Mouse (Mus musculus) ES-Bruce4 (cell line): ENCODE measurements around the gene Clps. TPM values are rescaled to one million over a fixed set of nuclear protein-coding genes. Genes with fewer than 3 reads are reported as not detected.
A peak's percentile ranks its signal among the peaks of the same experiment; 100 is the strongest.

Experiments
- H3K27ac ChIP-seq: 2 replicates; pipeline ENCODE4 v1.5.1; 2012; ENCODE audit warnings: low read length, inconsistent platforms; ENCODE audit not compliant: insufficient read depth
- H3K27me3 ChIP-seq: 2 replicates; pipeline ENCODE4 v1.6.1; 2012; ENCODE audit warnings: mild to moderate bottlenecking, low read length, inconsistent platforms; ENCODE audit not compliant: control insufficient read depth, poor library complexity, insufficient read depth, severe bottlenecking
- H3K36me3 ChIP-seq: 2 replicates; pipeline ENCODE4 v1.6.1; 2012; ENCODE audit warnings: inconsistent platforms, mild to moderate bottlenecking, low read length, moderate library complexity; ENCODE audit not compliant: control insufficient read depth, poor library complexity, insufficient read depth, severe bottlenecking
- H3K4me1 ChIP-seq: one replicate; pipeline ENCODE4 v1.8.1; 2011; ENCODE audit warnings: low read length; ENCODE audit not compliant: control insufficient read depth, insufficient read depth
- H3K4me3 ChIP-seq: 2 replicates; pipeline ENCODE4 v1.5.1; 2011; ENCODE audit warnings: low read depth, mild to moderate bottlenecking, low read length
- H3K9ac ChIP-seq: 2 replicates; pipeline ENCODE4 v1.6.1; 2012; ENCODE audit warnings: low read depth, mild to moderate bottlenecking, inconsistent platforms; ENCODE audit not compliant: poor library complexity, severe bottlenecking
- H3K9me3 ChIP-seq: replicated peaks from 2 replicates; pipeline ENCODE4 v1.6.1; 2012; ENCODE audit warnings: mild to moderate bottlenecking, low read length, inconsistent platforms; ENCODE audit not compliant: control insufficient read depth, poor library complexity, insufficient read depth, severe bottlenecking
- CTCF ChIP-seq: IDR thresholded peaks from one replicate; pipeline ENCODE4 v1.8.1; 2011; ENCODE audit warnings: low read depth, low read length
- EP300 ChIP-seq: IDR thresholded peaks from 2 replicates; pipeline ENCODE4 v1.6.1; 2011; ENCODE audit warnings: low read depth, low read length; ENCODE audit not compliant: insufficient read depth
- POLR2A ChIP-seq: IDR thresholded peaks from one replicate; pipeline ENCODE4 v1.8.1; 2011; ENCODE audit warnings: low read length; ENCODE audit not compliant: insufficient read depth
- polyA plus RNA-seq: library from polyadenylated mRNA; stranded (reverse); fragments of >200 nt; gene quantifications from 2 replicates; pipeline ENCODE4 v1.2.4, GENCODE M21; 2011; ENCODE audit warnings: low read depth; ENCODE audit not compliant: missing spikeins, insufficient read depth, insufficient read length

Gene Clps
- polyA plus RNA-seq, 1 experiment = not detected

- peak overlapping the region; percentile 59 for H3K4me3 ChIP-seq
Observed at GRCm38 (mm10) chr17:28524009-28524695, 36.4 kb downstream of the Clps start.

GRCm38 (mm10) chr17:28523355-28524008 lies 37.1 kb downstream of the Clps start:
- H3K9me3 ChIP-seq = no peaks in the 10 kb centered on the region
- peak overlapping the region; percentile 80 for H3K9ac ChIP-seq
- H3K27ac ChIP-seq = peak overlapping the region; percentile 42
- TF ChIP-seq CTCF = no peak
- TF ChIP-seq EP300 = no peak
- no peak for TF ChIP-seq POLR2A
- H3K36me3 ChIP-seq = no peaks in the 10 kb centered on the region
- H3K4me1 ChIP-seq = peaks cover 6% of the 10 kb centered on the region
- no peaks in the 10 kb centered on the region for H3K27me3 ChIP-seq
- peak overlapping the region; percentile 91 for H3K4me3 ChIP-seq

More at GRCm38 (mm10) chr17:28524009-28524695, 36.4 kb downstream of the Clps start:
- peaks cover 4% of the 10 kb centered on the region for H3K4me1 ChIP-seq
- no peaks in the 10 kb centered on the region for H3K36me3 ChIP-seq
- no peaks in the 10 kb centered on the region for H3K27me3 ChIP-seq
- no peaks in the 10 kb centered on the region for H3K9me3 ChIP-seq
- no peak for TF ChIP-seq EP300
- no peak for TF ChIP-seq POLR2A
- no peak for TF ChIP-seq CTCF
- peak overlapping the region; percentile 42; the same call in 1 of the 2 replicates for H3K27ac ChIP-seq
- H3K9ac ChIP-seq = peak overlapping the region; percentile 80

- peak overlapping the region; percentile 91 for H3K4me3 ChIP-seq
- H3K27me3 ChIP-seq = no peaks in the 10 kb centered on the region
- H3K27ac ChIP-seq = peak overlapping the region; percentile 51
- H3K9ac ChIP-seq = peak overlapping the region; percentile 80
- TF ChIP-seq CTCF = no peak
- peak; percentile 86 for TF ChIP-seq POLR2A
- no peak for TF ChIP-seq EP300
- H3K9me3 ChIP-seq = no peaks in the 10 kb centered on the region
- H3K36me3 ChIP-seq = no peaks in the 10 kb centered on the region
- H3K4me1 ChIP-seq = peaks cover 6% of the 10 kb centered on the region
Observed at GRCm38 (mm10) chr17:28522623-28523354, 37.8 kb downstream of the Clps start.

GRCm38 (mm10) chr17:28521920-28522319 lies 38.6 kb downstream of the Clps start:
- no peaks in the 10 kb centered on the region for H3K36me3 ChIP-seq
- no peak overlapping the region for H3K9ac ChIP-seq
- no peak overlapping the region for H3K4me3 ChIP-seq
- no peak overlapping the region for H3K27ac ChIP-seq
- no peaks in the 10 kb centered on the region for H3K27me3 ChIP-seq
- TF ChIP-seq POLR2A = no peak
- TF ChIP-seq CTCF = no peak
- no peak for TF ChIP-seq EP300
- H3K4me1 ChIP-seq = peaks cover 6% of the 10 kb centered on the region
- no peaks in the 10 kb centered on the region for H3K9me3 ChIP-seq

- no peak overlapping the region for H3K4me3 ChIP-seq
- no peak overlapping the region for H3K27ac ChIP-seq
- no peaks in the 10 kb centered on the region for H3K27me3 ChIP-seq
- peaks cover 6% of the 10 kb centered on the region for H3K4me1 ChIP-seq
- H3K36me3 ChIP-seq = no peaks in the 10 kb centered on the region
- H3K9me3 ChIP-seq = no peaks in the 10 kb centered on the region
- H3K9ac ChIP-seq = no peak overlapping the region
- TF ChIP-seq POLR2A (no peak), CTCF (no peak), EP300 (no peak)
Observed at GRCm38 (mm10) chr17:28521071-28521726, 39.4 kb downstream of the Clps start.
